Mouse (Mus musculus) T-helper 17 cell (primary cell): ENCODE data around the gene Lactb.
"Not testable (repeated sequence)": the region's sequence is repeated elsewhere in the genome, so short reads cannot be mapped to it uniquely, and the experiment has no call there.

Experiments used
- in situ Hi-C, 2 experiments: fragments of 300-600 bp; cut with MboI, MseI; formaldehyde crosslinking; loops; 1 replicate in 1 of 2; 2 replicates in 1 of 2; pipeline ENCODE4 v1.15.1; 2025; ENCODE audit warnings: high pct_unique_total_duplicates in 2 of 2

Gene Lactb

GRCm38 (mm10) chr9:66925853-66926252, 49.4 kb downstream of the Lactb start:
- in situ Hi-C loops = no loop called here

GRCm38 (mm10) chr9:66922076-66922475, 53.2 kb downstream of the Lactb start:
- in situ Hi-C loops = no loop called here

DNA sequence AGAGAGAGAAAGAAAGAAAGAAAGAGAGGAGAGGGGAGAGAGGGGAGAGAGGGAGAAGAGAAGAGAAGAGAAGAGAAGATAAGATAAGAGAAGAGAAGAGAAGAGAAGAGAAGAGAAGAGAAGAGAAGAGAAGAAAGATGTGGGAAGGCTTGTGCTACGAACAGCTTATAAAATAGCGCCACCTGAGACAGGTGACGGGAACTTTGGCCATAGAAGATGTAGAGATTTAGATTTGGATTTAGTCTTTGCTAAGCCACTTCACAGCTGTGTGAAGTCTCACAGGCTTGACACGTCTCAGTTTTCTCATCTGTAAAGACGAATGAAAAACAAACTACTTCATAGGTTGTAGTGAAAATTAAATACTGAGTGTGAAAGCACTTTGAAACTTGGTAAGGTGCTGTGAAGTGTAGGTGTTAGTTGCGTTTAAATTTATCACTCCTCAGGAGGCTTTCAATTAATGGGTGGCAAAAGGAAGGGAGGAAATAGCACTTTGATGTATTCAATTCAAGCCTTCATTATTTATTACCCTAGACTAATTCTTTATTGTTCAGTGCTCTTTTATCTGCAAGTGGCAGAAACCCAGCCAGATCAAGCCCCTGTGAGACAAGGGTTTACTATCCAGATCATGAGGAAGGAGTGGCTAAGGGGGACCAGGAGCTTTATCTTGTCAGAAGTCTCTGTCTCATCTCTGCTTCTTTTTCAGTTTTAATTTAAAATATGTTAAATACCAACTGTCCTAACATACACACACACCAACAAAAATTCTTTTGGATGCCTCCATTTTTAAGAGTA, 54.6 kb downstream of the Lactb start:
- in situ Hi-C loops = no loop called here

- in situ Hi-C loops = loop anchor here in 1 of 2 experiments (5.0 kb wide), 1 partner anchor 38 kb away; no protein-coding TSS in a partner anchor
Observed at GRCm38 (mm10) chr9:66919981-66920380, 55.3 kb downstream of the Lactb start.

DNA sequence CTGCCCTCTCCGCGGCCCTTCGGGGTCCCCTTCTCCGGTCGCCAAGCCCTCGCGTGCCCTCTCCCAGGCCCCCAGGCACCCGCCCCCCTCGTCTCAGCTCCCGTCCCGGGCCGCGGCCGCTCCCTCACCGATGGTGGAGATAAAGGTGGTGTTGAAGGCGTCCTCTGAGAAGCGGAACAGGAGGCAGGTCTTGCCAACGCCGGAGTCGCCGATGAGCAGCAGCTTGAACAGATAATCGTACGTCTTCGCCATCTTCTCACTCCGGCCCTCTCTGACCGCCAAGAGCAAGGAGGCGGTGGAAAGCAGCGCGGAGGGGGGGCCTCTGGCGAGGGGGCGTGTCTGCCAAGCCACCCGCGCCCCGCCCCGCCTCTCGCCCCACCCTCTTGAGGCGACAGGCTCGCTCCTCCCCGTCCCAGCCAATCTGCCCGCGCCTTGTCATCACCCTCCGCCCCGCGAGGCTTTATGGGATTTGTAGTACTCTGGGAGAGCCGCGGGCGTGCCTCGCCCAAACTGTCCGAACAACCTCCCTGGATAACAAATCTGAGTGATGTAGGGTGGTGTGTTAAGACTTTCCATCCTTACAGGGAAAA, 55.8 kb downstream of the Lactb start, which contains the start of gene Rab8b:
TSS of gene Rab8b (minus strand) at position 306 of the 590 bp plus-strand sequence.
- in situ Hi-C loops = loop anchor here in 1 of 2 experiments (5.0 kb wide), 1 partner anchor 37 kb away; no protein-coding TSS in a partner anchor

- in situ Hi-C loops = loop anchor here in 1 of 2 experiments (5.0 kb wide), 1 partner anchor 36 kb away; no protein-coding TSS in a partner anchor
Observed at GRCm38 (mm10) chr9:66918672-66919330, 56.5 kb downstream of the Lactb start.

- in situ Hi-C loops = loop anchor here in 1 of 2 experiments (5.0 kb wide), 1 partner anchor 36 kb away; no protein-coding TSS in a partner anchor
Observed at GRCm38 (mm10) chr9:66917892-66918255, 57.4 kb downstream of the Lactb start.

DNA sequence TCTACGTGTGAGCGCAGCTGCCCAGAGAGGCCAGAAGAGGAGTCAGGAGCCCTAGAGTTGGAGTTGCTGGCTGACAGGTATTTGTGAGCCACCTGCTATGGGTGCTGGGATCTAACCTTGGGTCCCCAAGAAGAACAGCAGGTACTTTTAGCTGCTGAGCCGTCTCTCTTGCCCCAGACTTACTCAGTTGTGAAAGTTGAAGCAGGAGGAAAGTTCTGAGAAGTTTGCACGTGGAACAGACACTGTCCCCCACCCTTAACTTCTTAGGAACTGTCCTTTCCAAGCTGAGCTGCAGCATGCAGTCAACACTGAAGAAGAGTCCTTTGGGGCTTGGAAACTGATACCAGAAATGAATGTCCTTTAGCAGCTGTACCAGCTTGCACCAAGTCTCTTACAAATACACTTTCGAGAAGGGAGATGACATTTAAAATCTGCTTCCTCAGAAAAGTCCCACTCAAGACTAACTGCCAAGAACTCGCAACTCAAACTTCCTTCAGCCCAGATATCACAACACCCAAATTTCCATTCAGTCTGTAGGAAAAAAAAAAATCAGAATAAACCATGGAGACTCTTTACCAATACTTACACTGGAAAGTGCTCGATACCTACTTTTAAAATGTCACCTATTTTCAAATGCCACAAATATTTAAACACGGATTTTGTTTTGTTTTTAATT, 57.9 kb downstream of the Lactb start:
- in situ Hi-C loops = loop anchor here in 1 of 2 experiments (5.0 kb wide), 1 partner anchor 35 kb away; no protein-coding TSS in a partner anchor

DNA sequence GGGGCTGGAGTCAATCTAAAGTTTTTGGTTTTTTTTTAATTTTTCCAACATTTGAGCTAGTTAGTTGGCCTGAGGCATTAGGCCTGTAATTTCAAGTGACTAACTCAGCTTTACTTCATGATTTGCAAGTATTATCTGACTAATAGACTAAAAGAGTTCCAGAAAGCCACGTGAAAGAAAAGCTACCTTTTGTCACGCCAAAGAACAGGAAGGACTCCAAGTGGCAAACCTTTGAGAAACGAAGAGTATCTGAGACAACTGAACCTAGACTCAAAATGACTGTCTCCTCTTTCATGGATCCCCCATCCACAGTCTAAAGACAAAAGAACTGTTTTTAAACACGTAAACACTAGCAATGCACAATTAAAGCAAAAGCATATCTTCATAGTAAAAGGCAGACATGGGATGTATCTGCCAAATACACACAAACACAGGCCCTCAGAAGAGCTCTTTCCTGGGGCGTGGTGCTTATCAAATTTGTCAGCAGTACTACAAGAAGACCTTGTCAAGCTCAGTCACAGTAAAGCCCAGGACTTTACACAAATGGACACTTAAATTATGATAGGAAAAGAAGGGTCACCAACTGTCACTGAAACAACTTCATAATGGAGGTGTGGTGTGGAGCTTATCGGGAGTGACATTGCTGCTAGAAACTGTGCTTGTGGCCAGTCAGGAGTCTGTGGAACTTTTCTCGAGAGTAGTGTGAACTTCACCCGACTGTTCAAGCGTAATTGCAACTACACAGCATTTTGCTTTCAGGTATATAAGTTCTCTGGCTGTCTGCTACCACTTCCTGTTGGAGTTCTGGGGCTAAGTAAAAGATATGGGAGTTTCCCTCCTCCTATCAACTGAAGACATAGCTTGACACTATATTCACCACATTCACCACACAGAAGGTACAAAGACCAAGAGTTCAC, 59.2 kb downstream of the Lactb start:
- in situ Hi-C loops = loop anchor here in 1 of 2 experiments (5.0 kb wide), 1 partner anchor 34 kb away; no protein-coding TSS in a partner anchor

GRCm38 (mm10) chr9:66915401-66915800, 59.9 kb downstream of the Lactb start:
- in situ Hi-C loops = loop anchor here in 1 of 2 experiments (5.0 kb wide), 1 partner anchor 33 kb away; no protein-coding TSS in a partner anchor

GRCm38 (mm10) chr9:66914540-66914939, 60.7 kb downstream of the Lactb start:
- in situ Hi-C loops = no loop called here

GRCm38 (mm10) chr9:66913254-66913934, 61.9 kb downstream of the Lactb start:
- in situ Hi-C loops = not testable (repeated sequence)

DNA sequence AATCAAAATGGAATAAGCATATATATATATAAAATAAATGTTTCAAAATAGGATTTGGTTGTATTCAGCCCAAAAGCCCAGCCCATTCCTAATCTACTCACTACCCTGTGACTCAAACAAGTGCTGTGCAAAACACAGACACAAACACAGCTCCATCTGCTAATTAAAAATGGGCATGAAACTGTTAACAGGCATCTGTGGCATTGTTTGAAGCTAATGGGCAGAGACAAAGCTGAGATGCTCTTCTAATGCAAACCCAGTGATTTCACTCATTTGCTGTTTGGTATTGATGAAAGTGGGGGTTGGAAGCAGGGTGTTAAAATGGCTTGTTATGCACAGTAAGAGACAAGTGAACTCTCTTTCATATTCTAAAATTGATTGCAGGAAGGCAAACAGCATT, 63.0 kb downstream of the Lactb start:
- in situ Hi-C loops = no loop called here

DNA sequence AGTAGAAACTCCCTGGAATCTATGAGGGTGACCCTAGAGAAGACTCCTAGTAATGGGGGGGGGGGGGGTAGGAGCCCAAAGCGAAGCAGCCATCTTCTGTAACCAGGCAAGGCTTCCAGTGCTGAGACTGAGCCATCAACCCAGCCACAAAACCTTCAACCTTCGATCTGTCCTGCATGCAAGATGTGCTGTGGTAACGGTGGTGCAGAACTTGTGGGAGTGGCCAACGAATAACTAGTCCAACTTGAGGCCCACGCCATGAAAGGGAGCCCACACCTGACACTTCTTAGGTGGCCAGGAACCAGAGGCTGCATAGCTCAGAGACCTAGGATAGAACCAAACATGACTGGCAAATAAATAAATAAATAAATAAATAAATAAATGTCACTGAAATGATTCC, 64.6 kb downstream of the Lactb start:
- in situ Hi-C loops = no loop called here

DNA sequence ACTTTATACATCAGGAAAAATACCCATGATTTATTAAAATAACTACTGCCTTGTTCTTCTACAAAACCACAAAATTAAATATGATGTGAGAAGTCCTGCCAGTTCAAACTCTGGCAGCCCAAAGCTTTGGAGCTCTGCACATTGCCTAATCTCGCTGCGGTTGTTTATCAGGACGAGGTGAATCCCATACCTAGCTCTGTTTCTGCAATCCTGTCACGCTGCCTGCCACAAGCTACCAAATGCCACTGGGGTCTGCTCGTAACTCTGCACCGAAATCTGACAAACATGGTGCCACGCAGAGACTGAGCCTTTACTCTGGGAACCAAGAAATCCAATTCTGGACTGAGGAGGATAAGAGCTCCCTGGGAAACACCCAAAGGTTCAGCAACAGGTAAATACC, 65.4 kb downstream of the Lactb start:
- in situ Hi-C loops = no loop called here

DNA sequence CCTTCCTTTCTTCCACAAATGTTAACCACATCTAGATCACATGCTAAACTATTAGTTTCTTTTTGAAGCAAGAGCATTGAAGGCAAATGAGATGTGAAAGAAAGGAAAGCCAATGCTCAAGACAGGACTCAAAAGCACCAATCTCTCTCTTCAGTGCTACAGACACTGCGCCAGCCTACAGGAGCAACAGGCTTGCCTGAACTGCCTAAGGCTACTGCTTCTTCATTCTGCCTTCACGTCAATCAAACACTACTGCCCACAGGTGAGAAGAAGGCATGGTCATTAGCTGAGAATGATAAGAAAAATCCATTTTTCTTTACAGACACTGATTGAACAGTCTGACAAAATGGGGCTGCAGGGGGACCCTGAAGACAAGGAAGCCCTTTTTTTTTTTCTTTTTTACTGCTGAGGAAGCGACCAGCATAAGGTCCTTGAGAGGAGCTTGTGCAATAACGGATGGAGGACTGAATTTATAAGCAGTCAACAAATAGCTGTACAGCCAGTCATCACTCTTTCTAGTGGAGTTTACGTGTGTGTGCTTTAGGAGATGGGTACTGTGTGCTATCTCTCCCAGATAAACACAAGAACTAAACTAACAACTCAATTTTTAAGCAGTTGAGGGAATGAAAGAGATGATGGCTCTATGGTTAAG, 67.4 kb downstream of the Lactb start:
- in situ Hi-C loops = no loop called here

GRCm38 (mm10) chr9:66907126-66907525, 68.2 kb downstream of the Lactb start:
- in situ Hi-C loops = no loop called here

DNA sequence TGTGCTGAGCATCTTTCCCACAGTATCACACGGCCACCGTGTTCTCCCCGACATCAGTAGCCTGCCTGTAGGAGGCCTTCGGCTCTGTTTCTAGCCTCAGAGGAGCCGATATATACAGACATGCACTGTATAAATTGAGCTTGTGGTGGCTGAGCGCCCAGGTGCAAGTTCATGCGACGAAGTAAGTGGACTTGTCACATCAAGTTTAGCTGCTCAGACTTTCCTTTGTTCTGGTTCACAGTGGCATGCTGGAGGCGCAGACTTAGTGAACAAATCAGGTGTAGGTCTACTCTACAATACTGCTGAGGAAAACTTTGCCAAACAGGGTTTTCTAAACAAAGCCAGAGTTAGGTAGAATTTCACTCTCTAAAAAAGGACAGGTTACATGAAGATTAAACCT, 69.3 kb downstream of the Lactb start:
- in situ Hi-C loops = no loop called here
